Mouse (Mus musculus): ENCODE measurements around the gene Gm21118.
"Not testable (repeated sequence)": the region's sequence is repeated elsewhere in the genome, so short reads cannot be mapped to it uniquely, and the experiment has no call there.

Gene Gm21118

DNA sequence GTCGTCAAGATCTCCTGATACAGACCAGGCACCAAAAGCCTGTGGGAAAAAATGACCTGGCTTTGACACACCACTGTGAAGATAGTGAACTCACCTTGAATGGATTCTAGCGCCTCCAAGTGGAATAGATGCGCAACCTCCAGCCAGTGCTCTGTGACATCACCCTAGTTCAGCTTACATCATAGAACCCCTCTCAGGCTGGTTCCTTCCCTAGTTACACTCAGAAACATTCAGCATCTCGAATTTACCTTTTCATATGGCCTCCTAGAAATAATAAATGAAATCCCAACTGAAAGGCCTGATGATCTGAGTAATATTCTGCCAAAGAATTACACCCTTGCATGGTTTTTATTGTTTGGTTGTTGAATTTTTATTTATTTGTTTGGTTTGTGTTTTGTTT is at the start of gene Gm21118:
TSS of gene Gm21118 (minus strand) at position 101 of the 400 bp plus-strand sequence.
- H3K36me3 ChIP-seq (ENCODE audit: control insufficient read depth, insufficient read depth, low read length, poor library complexity, severe bottlenecking); H3K27me3 ChIP-seq (ENCODE audit: control insufficient read depth, insufficient read depth, low read length, poor library complexity, severe bottlenecking); DNase-seq (ENCODE audit: low read depth, low spot score): not testable (repeated sequence)

DNA sequence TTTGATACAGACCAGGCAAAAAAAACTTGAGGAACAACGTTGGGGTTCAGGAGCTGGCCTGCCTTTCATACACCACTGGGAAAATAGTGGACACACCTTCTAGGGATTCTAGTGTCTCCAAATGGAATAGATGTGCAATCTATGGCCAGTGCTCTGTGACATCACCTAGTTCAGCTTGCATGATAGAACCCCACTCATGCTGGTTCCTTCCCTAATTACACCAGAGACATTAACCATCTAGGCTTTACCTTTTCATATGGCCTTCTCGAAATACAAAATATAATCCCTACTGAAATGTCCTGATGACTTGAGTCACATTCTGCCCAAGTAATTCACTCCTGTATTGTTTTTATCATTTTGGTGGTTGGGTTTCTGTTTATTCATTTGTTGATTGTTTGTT is 29.7 kb upstream of the Gm21118 start, which contains the start of the genes Gm29423 and Gm29644:
TSS of gene Gm29423 (minus strand) at position 101 of the 400 bp plus-strand sequence.
TSS of gene Gm29644 (minus strand) at position 157 of the 400 bp plus-strand sequence.
- DNase-seq (ENCODE audit: low read depth, low spot score); H3K36me3 ChIP-seq (ENCODE audit: control insufficient read depth, insufficient read depth, low read length, poor library complexity, severe bottlenecking); H3K27me3 ChIP-seq (ENCODE audit: control insufficient read depth, insufficient read depth, low read length, poor library complexity, severe bottlenecking): not testable (repeated sequence)
